Mouse (Mus musculus) embryonic fibroblast, embryonic 13.5 days (primary cell): Measurements from ENCODE around the gene Fscn2. TPM values are rescaled to one million over a fixed set of nuclear protein-coding genes. Genes with fewer than 3 reads are reported as not detected.
"Not testable (repeated sequence)": the region's sequence is repeated elsewhere in the genome, so short reads cannot be mapped to it uniquely, and the experiment has no call there.

Source experiments
- H3K27ac ChIP-seq: 2 replicates; pipeline ENCODE4 v1.5.1; 2012; ENCODE audit warnings: low read length, control low read depth, inconsistent platforms; ENCODE audit not compliant: insufficient read depth
- H3K4me1 ChIP-seq: 2 replicates; pipeline ENCODE4 v1.6.1; 2011; ENCODE audit warnings: low read length; ENCODE audit not compliant: control insufficient read depth, insufficient read depth
- H3K4me3 ChIP-seq: 2 replicates; pipeline ENCODE4 v1.5.1; 2011; ENCODE audit warnings: mild to moderate bottlenecking, control low read depth, low read length; ENCODE audit not compliant: insufficient read depth
- CTCF ChIP-seq: IDR thresholded peaks from 2 replicates; pipeline ENCODE4 v1.5.1; 2011; ENCODE audit warnings: mild to moderate bottlenecking, control low read depth, low read length, moderate library complexity, borderline replicate concordance; ENCODE audit not compliant: insufficient read depth
- POLR2A ChIP-seq: IDR thresholded peaks from 2 replicates; pipeline ENCODE4 v1.6.1; 2011; ENCODE audit warnings: low read depth, mild to moderate bottlenecking, control low read depth, low read length, moderate library complexity
- polyA plus RNA-seq: library from polyadenylated mRNA; stranded (reverse); fragments of >200 nt; gene quantifications from 2 replicates; pipeline ENCODE4 v1.2.4, GENCODE M21; 2011; ENCODE audit warnings: low read depth; ENCODE audit not compliant: missing spikeins, insufficient read length

The Fscn2 gene
- polyA plus RNA-seq, 1 experiment, result not detected

DNA sequence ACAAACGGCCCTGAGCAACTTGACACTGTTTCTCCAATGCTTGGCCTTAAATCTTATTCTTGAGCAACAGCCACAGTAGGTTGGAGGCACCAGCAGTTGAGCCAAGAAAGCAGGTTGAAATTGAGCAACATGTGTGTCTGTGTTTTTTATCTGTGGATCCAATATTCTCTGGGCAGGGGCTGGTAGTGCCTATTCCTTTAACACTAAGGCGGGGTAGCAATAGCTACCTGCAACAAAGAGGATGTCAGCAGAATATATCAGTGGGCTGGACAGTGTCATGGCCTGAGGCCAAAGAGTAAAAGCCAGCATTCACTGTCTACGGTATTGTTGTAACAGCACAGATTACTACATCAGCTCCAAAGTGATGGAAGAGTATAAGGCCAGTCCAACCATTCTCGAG, 34.3 kb downstream of the Fscn2 start:
- no peak for TF ChIP-seq CTCF
- Histone ChIP-seq H3K4me1 (no peaks in the 10 kb centered on the region; the same call in 1 of the 2 replicates), H3K4me3 (no peak overlapping the region), H3K27ac (no peak overlapping the region)

DNA sequence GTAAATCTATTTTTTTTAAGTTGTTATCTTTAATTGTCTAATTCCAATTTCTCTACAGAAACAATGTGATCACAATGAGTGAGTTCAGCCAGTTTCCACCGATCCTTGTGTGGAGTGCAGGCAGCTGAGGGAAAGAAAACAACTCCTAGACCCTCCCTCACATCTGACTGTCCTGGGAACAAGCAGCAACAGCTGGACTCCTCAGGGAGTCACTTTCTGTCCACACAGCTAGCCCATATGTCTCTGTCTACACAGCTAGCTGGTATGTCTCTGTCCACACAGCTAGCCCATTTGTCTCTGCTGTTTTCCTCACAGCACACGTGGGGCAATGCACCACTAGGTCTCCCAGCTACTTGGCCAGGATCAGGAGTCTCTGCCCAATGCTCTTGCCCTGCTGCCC, 36.3 kb downstream of the Fscn2 start:
- TF ChIP-seq POLR2A (no peak), CTCF (no peak)
- no peak overlapping the region for H3K4me3 ChIP-seq
- no peak overlapping the region for H3K27ac ChIP-seq
- H3K4me1 ChIP-seq, result no peaks in the 10 kb centered on the region; the same call in 1 of the 2 replicates

DNA sequence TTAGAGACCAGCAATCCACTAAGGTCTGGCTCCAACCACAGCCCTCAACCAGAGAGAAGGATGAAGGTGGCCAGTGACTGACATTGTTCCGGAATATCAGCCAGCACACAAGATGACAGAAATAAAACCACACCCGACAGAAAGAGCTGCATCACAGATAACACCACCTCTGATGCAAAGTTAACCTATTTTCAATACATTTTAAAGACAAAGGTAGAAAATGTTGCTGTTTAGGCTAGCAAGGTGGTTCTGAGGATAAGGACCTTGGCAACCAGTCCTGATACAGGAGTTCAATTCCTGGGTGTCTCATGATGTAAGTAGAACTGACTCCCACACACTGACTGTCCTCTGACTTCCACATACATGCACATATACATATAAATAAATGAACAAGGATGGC, 38.0 kb downstream of the Fscn2 start:
- TF ChIP-seq CTCF (no peak), POLR2A (no peak)
- Histone ChIP-seq H3K4me1 (no peaks in the 10 kb centered on the region; the same call in 1 of the 2 replicates), H3K27ac (no peak overlapping the region), H3K4me3 (no peak overlapping the region)

DNA sequence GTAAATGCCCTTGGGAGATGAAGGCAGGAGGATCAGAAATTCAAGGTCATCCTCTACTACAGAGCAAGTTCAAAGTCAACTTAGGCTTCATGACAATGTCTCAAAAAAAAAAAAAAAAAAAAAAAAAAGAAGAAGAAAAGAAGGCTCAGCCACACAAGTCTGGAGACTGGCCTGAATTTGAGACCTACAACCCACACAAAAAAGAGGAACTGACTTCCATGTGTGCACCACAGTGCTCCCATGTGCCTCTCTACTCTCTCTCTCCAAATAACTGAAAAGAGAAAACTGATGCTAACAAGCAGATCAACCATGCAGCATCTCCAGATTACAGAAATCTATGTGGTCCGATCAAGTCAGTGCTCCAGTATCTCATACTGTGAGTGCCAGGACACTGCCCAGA, 43.5 kb downstream of the Fscn2 start:
- H3K4me3 ChIP-seq, result no peak overlapping the region
- TF ChIP-seq CTCF, result no peak
- no peaks in the 10 kb centered on the region; the same call in 1 of the 2 replicates for H3K4me1 ChIP-seq
- H3K27ac ChIP-seq, result no peak overlapping the region

DNA sequence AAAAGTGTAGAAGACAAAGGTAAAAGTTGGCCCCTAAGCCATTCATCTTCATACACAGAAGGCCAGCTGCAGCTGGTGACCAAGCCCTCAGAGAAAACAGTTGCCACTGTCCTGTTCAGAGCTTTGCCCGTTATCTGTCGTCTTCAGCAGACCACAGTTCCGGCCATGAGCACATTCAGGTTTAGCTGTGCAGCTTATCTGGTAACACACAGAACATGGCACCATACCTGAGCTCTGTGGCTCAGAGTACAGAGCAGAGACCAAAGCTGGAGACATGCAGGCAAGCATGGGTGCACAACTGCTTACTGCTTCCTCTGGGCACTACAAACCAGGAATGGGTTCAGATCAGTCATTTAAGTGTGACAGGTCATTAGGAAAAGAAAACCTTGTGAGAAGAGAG, 44.5 kb downstream of the Fscn2 start:
- Histone ChIP-seq H3K27ac (no peak overlapping the region), H3K4me1 (no peaks in the 10 kb centered on the region), H3K4me3 (no peak overlapping the region)
- TF ChIP-seq CTCF (no peak), POLR2A (no peak)

DNA sequence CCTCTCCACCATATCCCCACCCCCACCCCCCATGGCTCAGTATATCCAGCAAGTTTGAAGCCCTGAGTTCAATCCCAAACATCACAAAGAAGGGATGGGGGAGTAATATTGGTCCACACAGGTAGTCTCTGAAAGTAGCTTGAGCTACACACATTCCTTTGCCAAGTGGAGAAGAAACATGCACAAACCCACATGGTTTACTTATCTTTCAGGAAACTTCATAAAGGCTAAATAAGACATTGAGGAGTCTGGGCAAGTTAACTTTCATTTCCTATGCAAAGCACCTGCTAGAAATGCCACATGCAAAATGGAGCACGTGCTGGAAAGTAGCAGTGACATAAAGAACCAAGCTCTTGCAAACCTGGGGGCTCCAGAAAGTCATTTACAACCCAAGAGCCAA, 45.1 kb downstream of the Fscn2 start:
- Histone ChIP-seq H3K4me1 (no peaks in the 10 kb centered on the region), H3K27ac (no peak overlapping the region), H3K4me3 (no peak overlapping the region)
- TF ChIP-seq POLR2A (no peak), CTCF (no peak)

DNA sequence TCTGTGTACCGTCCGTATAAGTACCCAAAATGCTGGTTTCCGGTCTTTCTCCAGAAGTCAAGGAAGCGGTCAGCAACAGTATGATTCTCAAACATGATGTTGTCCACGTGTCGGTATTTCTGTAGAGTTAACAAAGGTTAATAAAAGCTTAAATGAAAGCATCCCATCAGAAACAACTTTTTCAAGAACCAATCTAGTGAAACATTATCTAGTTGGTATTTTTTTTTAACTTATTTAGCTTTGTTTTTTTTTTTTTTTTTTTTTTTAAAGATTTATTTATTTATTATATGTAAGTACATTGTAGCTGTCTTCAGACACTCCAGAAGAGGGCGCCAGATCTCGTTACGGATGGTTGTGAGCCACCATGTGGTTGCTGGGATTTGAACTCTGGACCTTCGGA, 52.3 kb downstream of the Fscn2 start:
- not testable (repeated sequence) for H3K27ac ChIP-seq, H3K4me3 ChIP-seq, H3K4me1 ChIP-seq

Other genes starting within 250 kb of the Fscn2 start
- gene Slc38a10, start 210.2 kb upstream of the Fscn2 start, polyA plus RNA-seq, result 107 and 113 TPM in 2 replicates
- 17.9 and 18.6 TPM in 2 replicates for gene Bahcc1, start 128.6 kb upstream of the Fscn2 start, polyA plus RNA-seq
- 5,586 and 6,404 TPM in 2 replicates for gene Actg1, start 13.0 kb upstream of the Fscn2 start, polyA plus RNA-seq
- 8.5 and 10.9 TPM in 2 replicates for gene Faap100, start 17.2 kb downstream of the Fscn2 start, polyA plus RNA-seq
- gene Nploc4, start 76.2 kb downstream of the Fscn2 start, polyA plus RNA-seq, result 76.1 and 81.6 TPM in 2 replicates
- not detected in 2 replicates for gene Tspan10, start 81.1 kb downstream of the Fscn2 start, polyA plus RNA-seq
- not detected in 2 replicates for gene Pde6g, start 92.0 kb downstream of the Fscn2 start, polyA plus RNA-seq
- 5.6 TPM in 2 replicates for gene Oxld1, start 96.5 kb downstream of the Fscn2 start, polyA plus RNA-seq
- 18.9 and 27.3 TPM in 2 replicates for gene Ccdc137, start 96.6 kb downstream of the Fscn2 start, polyA plus RNA-seq
- 24.0 and 30.7 TPM in 2 replicates for gene Arl16, start 106.1 kb downstream of the Fscn2 start, polyA plus RNA-seq
- gene Mrpl12, start 123.1 kb downstream of the Fscn2 start, polyA plus RNA-seq, result 51.1 and 58.0 TPM in 2 replicates
- gene Slc25a10, start 130.3 kb downstream of the Fscn2 start, polyA plus RNA-seq, result 22.0 and 22.4 TPM in 2 replicates
- gene Gcgr, start 169.2 kb downstream of the Fscn2 start, polyA plus RNA-seq, result not detected in 2 replicates
- 65.4 and 90.1 TPM in 2 replicates for gene Mcrip1, start 188.2 kb downstream of the Fscn2 start, polyA plus RNA-seq
- gene Ppp1r27, start 189.6 kb downstream of the Fscn2 start, polyA plus RNA-seq, result not detected in 2 replicates
- gene P4hb, start 211.7 kb downstream of the Fscn2 start, polyA plus RNA-seq, result 846 and 907 TPM in 2 replicates
- gene Arhgdia, start 220.1 kb downstream of the Fscn2 start, polyA plus RNA-seq, result 500 and 534 TPM in 2 replicates
- gene Alyref, start 236.8 kb downstream of the Fscn2 start, polyA plus RNA-seq, result 112 and 150 TPM in 2 replicates
- gene Anapc11, start 236.9 kb downstream of the Fscn2 start, polyA plus RNA-seq, result 78.0 and 87.2 TPM in 2 replicates
- not detected in 2 replicates for gene Npb, start 246.9 kb downstream of the Fscn2 start, polyA plus RNA-seq